10 mouse cellular contexts compared by ENCODE assay signal in genomic region chr6:139538469-139538868, GRCm38 (mm10). TPM values are rescaled to one million over a fixed set of nuclear protein-coding genes. Genes with fewer than 3 reads are reported as not detected.
DNase-seq lines count a peak whose midpoint lies in the region; ATAC-seq and TF ChIP-seq lines count a peak whose summit lies in the region.
"Had no signal": no experiment of that assay in that cellular context is flagged by ENCODE, and none has a peak within 500 bp of the region (broad histone marks: within the 10 kb centered on the region; RNA-seq: fewer than 3 reads in every experiment).

No protein-coding gene starts in this region.

- no peak for TF ChIP-seq EP300 in liver, postnatal 0 days (IDR thresholded peaks at IDR 0.05; ENCODE audit: low read depth)

- no peaks in the 10 kb centered on the region for H3K9me3 ChIP-seq in hindbrain, embryonic 11.5 days (ENCODE audit: control insufficient read depth, low read length)
- H3K9me3 ChIP-seq in hindbrain, embryonic 12.5 days (replicated peaks): no peaks in the 10 kb centered on the region
- no peaks in the 10 kb centered on the region for H3K9me3 ChIP-seq in liver, postnatal 0 days (ENCODE audit: low read length)
- no peaks in the 10 kb centered on the region for H3K9me3 ChIP-seq in liver, embryonic 11.5 days (ENCODE audit: control insufficient read depth, low read length)
- H3K9me3 ChIP-seq in embryonic facial prominence, embryonic 14.5 days (ENCODE audit: control insufficient read depth, low read length): no peaks in the 10 kb centered on the region
- H3K9me3 ChIP-seq: embryonic facial prominence, embryonic 13.5 days; forebrain, embryonic 15.5 days; limb, embryonic 15.5 days had no signal

- no peak overlapping the region for H3K4me2 ChIP-seq in hindbrain, embryonic 11.5 days (replicated peaks; ENCODE audit: low read depth, low read length)
- no peak overlapping the region for H3K4me2 ChIP-seq in hindbrain, embryonic 12.5 days (replicated peaks)
- no peak overlapping the region for H3K4me2 ChIP-seq in liver, postnatal 0 days (ENCODE audit: low read depth, low read length)
- H3K4me2 ChIP-seq in liver, embryonic 11.5 days: no peak overlapping the region
- no peak overlapping the region for H3K4me2 ChIP-seq in embryonic facial prominence, embryonic 14.5 days (ENCODE audit: low read depth, low read length)
- H3K4me2 ChIP-seq: embryonic facial prominence, embryonic 13.5 days; forebrain, embryonic 15.5 days; limb, embryonic 15.5 days had no signal

- no peak overlapping the region for H3K9ac ChIP-seq in hindbrain, embryonic 11.5 days (ENCODE audit: low read depth, low read length)
- no peak overlapping the region for H3K9ac ChIP-seq in hindbrain, embryonic 12.5 days
- H3K9ac ChIP-seq in liver, postnatal 0 days (replicated peaks): no peak overlapping the region
- H3K9ac ChIP-seq in liver, embryonic 11.5 days (ENCODE audit: low read depth, low read length): no peak overlapping the region
- H3K9ac ChIP-seq in embryonic facial prominence, embryonic 14.5 days (ENCODE audit: low read depth, low read length): no peak overlapping the region
- H3K9ac ChIP-seq: embryonic facial prominence, embryonic 13.5 days; forebrain, embryonic 15.5 days; limb, embryonic 15.5 days had no signal

- TF ChIP-seq CTCF in liver, postnatal 0 days (IDR thresholded peaks at IDR 0.05; ENCODE audit: low read depth): peak; percentile 48

- no peaks in the 10 kb centered on the region for H3K27me3 ChIP-seq in hindbrain, embryonic 11.5 days (ENCODE audit: control insufficient read depth, insufficient read depth, low read length)
- H3K27me3 ChIP-seq in hindbrain, embryonic 12.5 days: no peaks in the 10 kb centered on the region
- no peaks in the 10 kb centered on the region for H3K27me3 ChIP-seq in liver, postnatal 0 days (ENCODE audit: insufficient read depth, low read length)
- H3K27me3 ChIP-seq in liver, embryonic 11.5 days (replicated peaks; ENCODE audit: control insufficient read depth, insufficient read depth, low read length): no peaks in the 10 kb centered on the region
- no peaks in the 10 kb centered on the region for H3K27me3 ChIP-seq in embryonic facial prominence, embryonic 14.5 days (replicated peaks; ENCODE audit: control insufficient read depth, insufficient read depth, low read length)
- H3K27me3 ChIP-seq: embryonic facial prominence, embryonic 13.5 days; forebrain, embryonic 15.5 days; limb, embryonic 15.5 days had no signal

- DNase-seq in hindbrain, embryonic 11.5 days (ENCODE audit: low spot score): peak; percentile 27
- DNase-seq in liver, postnatal 0 days: no peak
- no peak for DNase-seq in liver, embryonic 11.5 days (ENCODE audit: low spot score)
- peak; percentile 44 for DNase-seq in NIH3T3 (ENCODE audit: low read depth)
- DNase-seq in embryonic facial prominence, embryonic 14.5 days (ENCODE audit: low spot score): peak; percentile 16
- no peak for DNase-seq in testis, postnatal 14 days (ENCODE audit: low spot score)

- no peak overlapping the region for H3K4me3 ChIP-seq in hindbrain, embryonic 11.5 days (ENCODE audit: low read depth, low read length)
- H3K4me3 ChIP-seq in hindbrain, embryonic 12.5 days: no peak overlapping the region
- H3K4me3 ChIP-seq in liver, postnatal 0 days (ENCODE audit: low read depth, low read length): no peak overlapping the region
- no peak overlapping the region for H3K4me3 ChIP-seq in liver, embryonic 11.5 days (ENCODE audit: low read depth, low read length)
- H3K4me3 ChIP-seq in embryonic facial prominence, embryonic 14.5 days (ENCODE audit: low read depth, low read length): no peak overlapping the region
- H3K4me3 ChIP-seq: embryonic facial prominence, embryonic 13.5 days; forebrain, embryonic 15.5 days; limb, embryonic 15.5 days had no signal

- ATAC-seq in hindbrain, embryonic 11.5 days (ENCODE audit: low FRiP score): no peak
- no peak for ATAC-seq in hindbrain, embryonic 12.5 days (ENCODE audit: low FRiP score)
- no peak for ATAC-seq in liver, postnatal 0 days
- no peak for ATAC-seq in liver, embryonic 11.5 days (replicated peaks; ENCODE audit: low FRiP score)
- no peak for ATAC-seq in embryonic facial prominence, embryonic 14.5 days (ENCODE audit: low read depth)
- ATAC-seq: forebrain, embryonic 15.5 days had no signal

- H3K27ac ChIP-seq in hindbrain, embryonic 11.5 days (ENCODE audit: low read depth, low read length): no peak overlapping the region
- no peak overlapping the region for H3K27ac ChIP-seq in hindbrain, embryonic 12.5 days
- H3K27ac ChIP-seq in liver, postnatal 0 days (ENCODE audit: low read depth): no peak overlapping the region
- H3K27ac ChIP-seq in liver, embryonic 11.5 days (ENCODE audit: low read depth, low read length): no peak overlapping the region
- H3K27ac ChIP-seq in embryonic facial prominence, embryonic 14.5 days (replicated peaks; ENCODE audit: low read depth, low read length): no peak overlapping the region
- H3K27ac ChIP-seq: embryonic facial prominence, embryonic 13.5 days; forebrain, embryonic 15.5 days; limb, embryonic 15.5 days had no signal

- no peaks in the 10 kb centered on the region for H3K36me3 ChIP-seq in hindbrain, embryonic 11.5 days (ENCODE audit: control insufficient read depth, insufficient read depth, low read length)
- no peaks in the 10 kb centered on the region for H3K36me3 ChIP-seq in hindbrain, embryonic 12.5 days
- no peaks in the 10 kb centered on the region for H3K36me3 ChIP-seq in liver, postnatal 0 days (replicated peaks; ENCODE audit: insufficient read depth, low read length)
- H3K36me3 ChIP-seq in liver, embryonic 11.5 days (ENCODE audit: control insufficient read depth, insufficient read depth, low read length): no peaks in the 10 kb centered on the region
- H3K36me3 ChIP-seq in embryonic facial prominence, embryonic 14.5 days (ENCODE audit: control insufficient read depth, insufficient read depth, low read length): no peaks in the 10 kb centered on the region
- H3K36me3 ChIP-seq: embryonic facial prominence, embryonic 13.5 days; forebrain, embryonic 15.5 days; limb, embryonic 15.5 days had no signal

- H3K4me1 ChIP-seq in hindbrain, embryonic 11.5 days (replicated peaks; ENCODE audit: control insufficient read depth, insufficient read depth, low read length): no peaks in the 10 kb centered on the region
- no peaks in the 10 kb centered on the region for H3K4me1 ChIP-seq in hindbrain, embryonic 12.5 days
- no peaks in the 10 kb centered on the region for H3K4me1 ChIP-seq in liver, postnatal 0 days (ENCODE audit: insufficient read depth)
- no peaks in the 10 kb centered on the region for H3K4me1 ChIP-seq in liver, embryonic 11.5 days (replicated peaks; ENCODE audit: control insufficient read depth, insufficient read depth, low read length)
- no peaks in the 10 kb centered on the region for H3K4me1 ChIP-seq in embryonic facial prominence, embryonic 14.5 days (ENCODE audit: control insufficient read depth, insufficient read depth, low read length)
- H3K4me1 ChIP-seq: embryonic facial prominence, embryonic 13.5 days; forebrain, embryonic 15.5 days; limb, embryonic 15.5 days had no signal

- 62% methylated on average over 2 of the region's 2 CpGs for WGBS in hindbrain, embryonic 11.5 days
- WGBS in hindbrain, embryonic 12.5 days: 59% methylated on average over 2 of the region's 2 CpGs
- WGBS in liver, postnatal 0 days (ENCODE audit: insufficient replicate concordance): 58% methylated on average over 2 of the region's 2 CpGs
- 59% methylated on average over 2 of the region's 2 CpGs for WGBS in liver, embryonic 11.5 days
- 50% methylated on average over 2 of the region's 2 CpGs for WGBS in embryonic facial prominence, embryonic 14.5 days

RNA-seq across cellular contexts. Expression of gene Rergl, which starts 36.7 kb away (rescaled TPM):
- polyA plus RNA-seq in hindbrain, embryonic 11.5 days (2014; fragmentation: Nextera tagmentation; extraction: Ambion mirVana): not detected in 2 replicates
- polyA plus RNA-seq in hindbrain, embryonic 12.5 days (2016; fragmentation: Nextera tagmentation; extraction: Ambion mirVana): not detected in 2 replicates
- polyA plus RNA-seq in liver, postnatal 0 days (2015; fragmentation: Nextera tagmentation; extraction: Ambion mirVana): not detected in 2 replicates
- polyA plus RNA-seq in liver, embryonic 11.5 days (2014; fragmentation: Nextera tagmentation; extraction: Ambion mirVana): not detected in 2 replicates
- polyA plus RNA-seq in embryonic facial prominence, embryonic 14.5 days (2014; fragmentation: Nextera tagmentation; extraction: Ambion mirVana): 0.18 TPM in 1 of 2 replicates, not detected in the other
- polyA plus RNA-seq: embryonic facial prominence, embryonic 13.5 days; forebrain, embryonic 15.5 days; limb, embryonic 15.5 days had no signal

RNA-seq across cellular contexts. Expression of gene Pik3c2g, which starts 48.6 kb away (rescaled TPM):
- 0.47 and 0.49 TPM in 2 replicates for polyA plus RNA-seq in hindbrain, embryonic 11.5 days (2014; fragmentation: Nextera tagmentation; extraction: Ambion mirVana)
- polyA plus RNA-seq in hindbrain, embryonic 12.5 days (2016; fragmentation: Nextera tagmentation; extraction: Ambion mirVana): 0.39 and 0.42 TPM in 2 replicates
- 5.6 and 5.8 TPM in 2 replicates for polyA plus RNA-seq in liver, postnatal 0 days (2015; fragmentation: Nextera tagmentation; extraction: Ambion mirVana)
- 1.3 and 1.6 TPM in 2 replicates for polyA plus RNA-seq in liver, embryonic 11.5 days (2014; fragmentation: Nextera tagmentation; extraction: Ambion mirVana)
- polyA plus RNA-seq in embryonic facial prominence, embryonic 14.5 days (2014; fragmentation: Nextera tagmentation; extraction: Ambion mirVana): 0.83 and 0.89 TPM in 2 replicates

Comparison
In these comparisons a context has a peak if more than half of its experiments do, and no peak if none do; other contexts are left out.
1. DNase-seq: peak in hindbrain, embryonic 11.5 days (single experiment), NIH3T3 (single experiment) and embryonic facial prominence, embryonic 14.5 days (single experiment); none in liver, postnatal 0 days (single experiment), liver, embryonic 11.5 days (single experiment) and testis, postnatal 14 days (single experiment).